Mouse (Mus musculus) brain, embryonic 14.5 days (tissue): Measurements from ENCODE around the gene Tssk3. TPM values are rescaled to one million over a fixed set of nuclear protein-coding genes. Genes with fewer than 3 reads are reported as not detected.
"Not testable (repeated sequence)": the region's sequence is repeated elsewhere in the genome, so short reads cannot be mapped to it uniquely, and the experiment has no call there.

Experiments
- DNase-seq: peaks from one replicate; pipeline ENCODE4 v3.0.0-alpha.2; 2011; ENCODE audit warnings: low read depth
- CTCF ChIP-seq: fragments of 200-500 bp; IDR thresholded peaks from 2 replicates; pipeline ENCODE4 v1.5.1; 2012; ENCODE audit warnings: inconsistent platforms, mild to moderate bottlenecking, moderate library complexity, borderline replicate concordance; ENCODE audit not compliant: insufficient read depth, insufficient read length; ENCODE audit errors: extremely low read depth
- POLR2A ChIP-seq: fragments of 200-500 bp; IDR thresholded peaks from 2 replicates; pipeline ENCODE4 v1.6.1; 2012; ENCODE audit warnings: mild to moderate bottlenecking, inconsistent platforms, borderline replicate concordance; ENCODE audit not compliant: poor library complexity, insufficient read depth, insufficient read length, severe bottlenecking; ENCODE audit errors: extremely low read depth
- polyA plus RNA-seq: library from polyadenylated mRNA; depleted of rRNA; stranded (reverse); fragments of >200 nt; gene quantifications from 2 replicates; pipeline ENCODE4 v1.2.3, GENCODE M21; 2012

Tssk3 gene
- polyA plus RNA-seq, 1 experiment = 0.18 TPM

DNA sequence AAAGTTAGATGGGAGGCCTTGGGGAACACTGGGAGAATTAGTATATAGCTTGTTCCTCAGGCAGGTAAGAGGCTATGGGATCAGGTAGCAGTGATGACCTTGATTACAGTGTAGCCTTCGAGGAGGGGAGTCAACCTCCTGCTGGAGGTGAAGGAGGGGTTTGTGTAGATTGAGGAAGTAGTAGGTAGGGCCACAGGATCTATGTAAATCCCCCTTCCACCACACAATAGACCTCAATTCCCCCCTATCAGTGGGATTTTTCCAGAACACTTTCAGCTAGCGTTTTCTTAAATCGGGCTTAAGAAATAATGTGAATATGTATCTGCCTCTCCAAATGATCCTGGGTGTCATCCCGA is 30.0 kb downstream of the Tssk3 start:
- DNase-seq = no peak
- TF ChIP-seq POLR2A = no peak
- no peak for TF ChIP-seq CTCF

DNA sequence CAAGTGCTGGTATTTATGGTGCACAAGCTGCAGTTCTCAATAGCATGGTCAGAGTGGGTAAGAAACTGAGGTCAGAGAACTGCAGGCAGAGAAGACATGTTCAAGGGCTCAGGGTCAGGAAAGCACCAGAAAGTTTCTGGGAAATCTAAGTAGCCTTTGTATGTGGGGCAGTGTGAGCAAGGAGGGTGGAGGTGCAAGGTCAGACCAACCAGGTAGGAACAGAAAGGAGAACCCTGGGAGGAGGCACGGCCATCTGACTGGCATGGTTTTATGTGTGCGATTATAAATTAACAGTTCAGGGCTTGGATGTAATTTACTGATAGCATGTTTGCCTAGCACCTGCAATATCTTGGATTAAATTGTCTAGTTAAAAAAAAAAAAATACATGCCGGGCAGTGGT is 31.1 kb downstream of the Tssk3 start:
- TF ChIP-seq POLR2A = no peak
- DNase-seq = no peak

- DNase-seq = not testable (repeated sequence)
Measured at GRCm38 (mm10) chr4:129457311-129457710, 33.5 kb downstream of the Tssk3 start.

DNA sequence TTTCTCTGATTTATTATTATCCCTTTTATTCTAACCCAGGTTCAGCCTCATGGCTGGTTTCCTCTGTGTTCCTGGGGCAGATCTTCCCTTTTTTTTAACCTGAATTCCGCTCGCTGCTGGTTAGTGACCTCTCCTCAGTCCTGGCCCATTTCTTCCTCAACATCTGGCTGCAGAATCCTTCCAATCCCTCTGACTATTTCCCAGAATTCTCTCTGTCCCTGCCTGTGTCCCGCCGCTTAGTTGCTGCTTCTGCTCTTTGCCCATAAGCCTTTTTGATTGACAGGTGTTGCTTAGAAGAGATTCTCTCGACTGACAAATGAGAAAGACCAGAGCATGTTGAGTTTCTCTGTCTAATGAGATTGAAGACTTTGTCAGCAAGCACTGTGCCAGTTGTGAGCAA is 34.7 kb downstream of the Tssk3 start:
- TF ChIP-seq POLR2A (no peak), CTCF (no peak)

GRCm38 (mm10) chr4:129455265-129455664 is 35.6 kb downstream of the Tssk3 start:
- DNase-seq = peak; percentile 94
- TF ChIP-seq CTCF (peak; percentile 86; the same call in 1 of the 2 replicates), POLR2A (no peak)

More for the DNA sequence above, 34.7 kb downstream of the Tssk3 start:
- DNase-seq = no peak

DNA sequence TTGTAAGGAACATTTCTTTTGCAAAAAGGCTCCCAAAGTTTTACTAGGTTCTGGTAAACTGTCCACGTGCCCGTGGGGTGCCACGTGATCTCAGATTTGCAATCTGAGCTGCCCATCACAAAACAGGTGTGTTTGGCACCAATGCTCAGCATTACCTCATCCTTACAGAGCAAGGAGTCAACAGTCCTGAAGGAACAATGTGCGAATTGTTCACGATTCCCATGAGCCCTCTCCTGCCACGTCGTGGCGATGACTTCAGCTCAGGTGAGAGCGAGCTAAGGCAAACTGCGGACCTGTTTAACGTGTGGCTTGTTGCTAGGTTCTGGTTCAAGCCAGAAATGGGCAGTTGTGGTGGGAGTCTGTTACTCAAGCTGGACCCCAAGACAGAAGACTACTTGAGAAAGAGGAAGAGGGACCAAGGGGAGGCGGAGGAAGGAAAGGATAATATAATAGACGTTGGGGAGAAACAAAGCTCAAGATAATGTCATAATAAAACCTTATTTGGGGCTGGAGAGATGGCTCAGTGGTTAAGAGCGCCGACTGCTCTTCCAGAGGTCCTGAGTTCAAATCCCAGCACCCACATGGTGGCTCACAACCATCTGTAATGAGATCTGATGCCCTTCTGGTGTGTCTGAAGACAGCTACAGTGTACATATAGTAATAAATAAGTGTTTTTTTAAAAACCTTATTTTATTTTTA is 39.2 kb downstream of the Tssk3 start:
- DNase-seq = no peak
- TF ChIP-seq CTCF = no peak
- no peak for TF ChIP-seq POLR2A

- DNase-seq = no peak
- TF ChIP-seq POLR2A (no peak), CTCF (no peak)
Measured at GRCm38 (mm10) chr4:129450851-129451250, 40.0 kb downstream of the Tssk3 start.

DNA sequence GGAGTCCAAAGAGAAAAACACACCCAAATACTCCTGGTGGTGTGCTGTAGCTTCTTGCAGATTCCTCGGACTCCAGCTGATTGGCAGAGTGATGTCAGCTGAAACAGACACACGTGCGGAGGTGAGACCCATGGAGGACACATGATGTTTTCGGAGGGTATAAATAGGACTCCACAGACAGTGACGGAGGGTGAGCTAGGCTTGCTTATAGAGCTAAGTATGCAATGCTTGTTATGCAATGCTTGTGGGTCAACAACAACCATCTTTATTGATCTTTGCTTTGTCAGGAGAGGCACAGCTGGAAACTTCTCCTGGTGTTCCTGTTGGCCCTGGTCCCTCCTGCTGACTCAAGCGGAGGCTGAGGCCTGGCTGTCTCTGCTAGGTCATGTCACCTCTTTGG is 42.1 kb downstream of the Tssk3 start:
- no peak for TF ChIP-seq POLR2A
- no peak for TF ChIP-seq CTCF
- DNase-seq = no peak

DNA sequence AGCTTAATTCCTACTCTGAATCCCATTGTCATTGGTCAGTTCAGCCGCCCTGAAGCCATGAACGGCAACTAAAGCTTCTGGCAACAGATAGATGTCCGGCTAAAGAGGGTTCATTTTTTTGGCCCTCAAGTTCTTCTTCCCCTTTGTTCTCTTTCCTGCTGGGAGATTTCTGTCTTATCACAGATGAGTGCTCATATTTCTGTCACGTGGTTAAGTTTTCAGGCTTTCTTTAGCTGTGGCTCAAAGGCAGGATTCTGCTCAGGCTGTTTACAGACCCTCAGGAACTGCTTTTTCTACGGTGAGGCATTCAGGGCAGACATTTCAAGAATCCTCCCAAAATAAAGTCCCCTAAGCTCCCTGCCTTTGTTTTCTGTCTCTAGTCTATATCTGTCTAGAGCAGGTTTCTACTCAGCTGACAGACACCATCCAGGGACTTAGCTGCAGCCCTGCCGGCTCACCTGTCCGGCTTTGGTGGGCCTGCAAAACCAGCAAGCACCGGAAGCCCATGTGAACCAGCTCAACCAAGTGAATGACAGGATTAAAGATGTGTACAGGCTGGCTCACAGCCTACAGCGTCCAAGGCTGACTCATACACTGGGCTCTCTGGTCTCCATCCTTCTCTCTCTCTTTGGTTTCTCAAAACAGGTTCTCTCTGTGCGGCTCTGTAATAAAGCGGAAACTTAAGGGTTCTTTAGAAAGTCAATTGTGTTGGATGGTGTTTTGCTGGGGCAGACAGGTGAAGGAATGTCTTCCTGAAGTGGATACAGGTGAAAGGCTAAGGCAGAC is 42.9 kb downstream of the Tssk3 start:
- TF ChIP-seq POLR2A = no peak
- no peak for TF ChIP-seq CTCF
- DNase-seq = no peak

GRCm38 (mm10) chr4:129447360-129447759 is 43.5 kb downstream of the Tssk3 start:
- no peak for DNase-seq
- no peak for TF ChIP-seq CTCF
- no peak for TF ChIP-seq POLR2A

GRCm38 (mm10) chr4:129441145-129441544 is 49.7 kb downstream of the Tssk3 start:
- DNase-seq = no peak
- TF ChIP-seq CTCF (no peak), POLR2A (no peak)
